Mouse (Mus musculus): ENCODE data around the gene Prkag1. TPM values are rescaled to one million over a fixed set of nuclear protein-coding genes. Genes with fewer than 3 reads are reported as not detected.

The Prkag1 gene
- total RNA-seq, 2 experiments from 2014 or later = 51.2 to 51.3 TPM

DNA sequence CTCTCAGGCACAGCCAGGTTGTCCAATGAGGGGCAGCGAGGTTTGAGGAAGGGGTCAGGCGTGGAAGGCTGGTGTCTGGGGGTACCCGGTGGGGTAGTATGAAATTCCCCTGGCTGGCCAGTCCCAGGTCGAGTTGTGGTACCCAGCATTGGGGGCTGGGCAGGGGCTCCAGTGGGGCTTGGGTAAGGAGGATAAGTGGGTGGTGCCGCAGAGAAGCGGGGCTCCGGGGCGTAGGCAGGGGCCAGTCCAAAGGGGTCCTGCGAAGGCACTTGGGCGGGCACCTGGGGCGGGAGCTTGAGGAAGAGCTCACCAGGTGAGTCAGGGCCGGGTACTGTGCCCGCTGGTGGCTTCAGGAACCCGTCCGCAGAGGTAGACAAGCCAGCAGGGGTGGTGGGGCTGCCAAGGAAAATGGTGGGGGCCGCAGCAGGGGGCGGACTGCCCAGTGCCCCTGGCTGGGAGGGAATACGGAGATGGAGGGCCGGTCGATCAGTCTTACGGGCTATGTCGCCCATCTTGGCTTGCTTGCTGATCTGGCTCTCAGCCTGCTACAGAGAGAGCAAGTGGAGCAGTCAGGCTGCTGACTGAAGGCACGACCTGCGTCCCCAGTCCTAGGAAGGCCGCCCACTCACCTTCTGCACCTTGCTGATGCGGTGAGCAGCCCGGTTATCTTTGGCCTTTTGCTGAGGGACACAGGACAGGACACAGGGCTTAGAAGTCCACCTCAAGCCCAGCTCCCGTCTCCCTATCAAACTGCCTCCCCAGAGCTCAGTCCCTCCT, 22.0 kb upstream of the Prkag1 start:
- no peak for DNase-seq (ENCODE audit: extremely low spot score in 1 of 2, low spot score in 1 of 2)

- DNase-seq (ENCODE audit: extremely low spot score in 1 of 2, low spot score in 1 of 2) = no peak
Observed at GRCm38 (mm10) chr15:98852733-98853132, 21.4 kb upstream of the Prkag1 start.

GRCm38 (mm10) chr15:98852071-98852470, 20.8 kb upstream of the Prkag1 start:
- no peak for DNase-seq (ENCODE audit: extremely low spot score in 1 of 2, low spot score in 1 of 2)

- no peak for DNase-seq (ENCODE audit: extremely low spot score in 1 of 2, low spot score in 1 of 2)
Observed at GRCm38 (mm10) chr15:98851229-98851818, 20.0 kb upstream of the Prkag1 start.

- DNase-seq (ENCODE audit: extremely low spot score in 1 of 2, low spot score in 1 of 2) = no peak
Observed at GRCm38 (mm10) chr15:98850668-98851067, 19.3 kb upstream of the Prkag1 start.

GRCm38 (mm10) chr15:98849956-98850600, 18.8 kb upstream of the Prkag1 start:
- DNase-seq (ENCODE audit: extremely low spot score in 1 of 2, low spot score in 1 of 2) = no peak

DNA sequence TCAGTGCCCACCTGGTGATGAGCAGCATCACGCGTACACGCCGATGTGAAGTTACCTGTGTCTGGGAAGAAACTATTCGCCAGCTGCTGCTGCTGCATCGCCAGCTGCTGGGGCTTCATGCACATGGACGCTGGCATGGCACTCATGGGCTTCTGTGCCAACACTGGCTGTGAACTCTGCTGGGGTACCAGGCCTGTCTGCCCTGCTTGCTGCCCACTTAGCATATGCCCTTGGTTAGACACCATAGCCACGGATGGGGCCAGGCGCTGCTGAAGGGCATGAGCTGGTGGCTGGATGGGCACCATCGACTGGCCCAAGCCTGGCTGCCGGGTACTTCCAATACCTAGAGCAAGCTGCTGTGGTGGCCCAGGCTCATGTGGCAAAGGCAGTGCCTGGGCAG, 17.8 kb upstream of the Prkag1 start:
- no peak for DNase-seq (ENCODE audit: extremely low spot score in 1 of 2, low spot score in 1 of 2)

GRCm38 (mm10) chr15:98846140-98846539, 14.8 kb upstream of the Prkag1 start:
- DNase-seq (ENCODE audit: extremely low spot score in 1 of 2, low spot score in 1 of 2) = no peak

DNA sequence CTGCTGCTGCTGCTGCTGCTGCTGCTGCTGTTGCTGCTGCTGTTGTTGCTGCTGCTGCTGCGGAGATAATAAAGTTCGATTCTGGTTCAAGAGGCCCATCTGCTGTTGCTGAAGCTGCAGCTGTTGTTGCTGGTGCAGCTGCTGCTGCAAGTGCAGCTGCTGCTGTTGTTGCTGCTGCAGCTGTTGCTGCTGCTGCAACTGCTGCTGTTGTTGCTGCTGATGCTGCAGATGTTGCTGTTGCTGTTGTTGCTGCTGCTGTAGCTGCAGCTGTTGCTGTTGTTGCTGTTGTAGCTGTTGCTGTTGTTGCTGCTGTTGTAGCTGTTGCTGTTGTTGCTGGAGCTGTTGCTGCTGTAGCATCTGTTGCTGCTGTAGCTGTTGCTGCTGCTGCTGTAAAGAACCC, 13.8 kb upstream of the Prkag1 start:
- no peak for DNase-seq (ENCODE audit: extremely low spot score in 1 of 2, low spot score in 1 of 2)

GRCm38 (mm10) chr15:98843595-98844223, 12.4 kb upstream of the Prkag1 start:
- no peak for DNase-seq (ENCODE audit: extremely low spot score in 1 of 2, low spot score in 1 of 2)

DNA sequence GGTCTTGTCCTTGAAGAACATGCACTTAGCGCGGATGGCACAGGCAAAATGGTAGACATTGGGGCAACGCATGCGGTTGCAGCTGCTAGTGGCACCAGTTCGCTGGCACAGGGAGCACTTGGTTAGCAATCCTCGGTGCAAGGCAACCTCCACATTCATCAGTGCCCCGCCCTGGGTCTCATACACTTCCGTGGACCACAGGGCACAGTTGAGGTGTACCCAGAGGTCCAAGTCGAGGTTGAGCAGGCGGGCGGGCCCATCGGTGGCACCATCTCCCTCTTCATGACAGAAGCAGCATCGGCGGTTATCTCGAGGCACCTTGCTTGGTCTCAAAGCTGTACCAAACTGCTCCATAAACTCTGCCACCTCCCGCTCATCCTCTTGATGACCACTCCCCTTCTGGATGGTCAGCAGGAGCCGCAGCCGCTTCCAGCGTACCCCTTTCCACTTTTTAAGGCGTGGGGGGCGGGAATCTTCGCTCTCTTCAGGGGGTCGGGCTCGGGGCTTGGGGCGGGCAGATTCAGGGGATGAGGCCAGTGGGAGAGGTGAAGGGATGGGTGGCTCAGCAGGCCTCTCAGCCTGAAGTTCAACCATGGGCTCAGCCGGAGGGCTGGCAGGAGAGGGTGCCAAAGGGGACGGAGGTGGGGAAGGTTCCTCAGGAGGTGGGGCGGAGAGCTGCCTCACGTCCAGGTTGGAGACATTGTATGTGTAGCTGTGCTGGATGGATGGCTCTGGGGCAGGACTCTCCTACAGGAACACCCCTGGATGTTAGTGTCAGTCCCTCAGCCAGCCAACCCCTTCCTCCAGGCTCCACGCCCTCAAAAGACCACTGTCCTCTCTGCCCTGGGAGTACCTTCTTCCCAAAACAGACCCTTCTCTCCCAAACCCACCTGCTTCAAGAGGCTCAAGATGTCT, 8.6 kb upstream of the Prkag1 start:
- no peak for DNase-seq (ENCODE audit: extremely low spot score in 1 of 2, low spot score in 1 of 2)

GRCm38 (mm10) chr15:98839161-98839560, 7.8 kb upstream of the Prkag1 start:
- no peak for DNase-seq (ENCODE audit: extremely low spot score in 1 of 2, low spot score in 1 of 2)

DNA sequence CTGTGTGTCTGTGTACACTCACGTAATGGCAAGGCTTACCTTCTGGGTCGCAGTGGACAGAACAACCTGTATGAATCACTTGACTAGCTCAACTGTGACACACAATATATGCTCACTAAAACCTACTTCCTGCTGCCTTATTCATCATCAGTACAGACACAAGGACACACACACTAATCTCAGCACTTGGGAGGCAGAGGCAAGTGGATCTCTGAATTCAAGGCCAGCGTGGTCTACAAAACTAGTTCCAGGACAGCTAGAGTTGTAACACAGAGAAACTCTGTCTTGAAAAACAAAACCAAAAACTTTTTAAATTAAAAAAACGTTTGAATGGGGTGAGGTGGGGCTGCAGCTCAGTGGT, 6.4 kb upstream of the Prkag1 start:
- no peak for DNase-seq (ENCODE audit: extremely low spot score in 1 of 2, low spot score in 1 of 2)

GRCm38 (mm10) chr15:98837006-98837742, 5.9 kb upstream of the Prkag1 start:
- DNase-seq (ENCODE audit: extremely low spot score in 1 of 2, low spot score in 1 of 2) = no peak

- no peak for DNase-seq (ENCODE audit: extremely low spot score in 1 of 2, low spot score in 1 of 2)
Observed at GRCm38 (mm10) chr15:98835291-98835690, 4.0 kb upstream of the Prkag1 start.

DNA sequence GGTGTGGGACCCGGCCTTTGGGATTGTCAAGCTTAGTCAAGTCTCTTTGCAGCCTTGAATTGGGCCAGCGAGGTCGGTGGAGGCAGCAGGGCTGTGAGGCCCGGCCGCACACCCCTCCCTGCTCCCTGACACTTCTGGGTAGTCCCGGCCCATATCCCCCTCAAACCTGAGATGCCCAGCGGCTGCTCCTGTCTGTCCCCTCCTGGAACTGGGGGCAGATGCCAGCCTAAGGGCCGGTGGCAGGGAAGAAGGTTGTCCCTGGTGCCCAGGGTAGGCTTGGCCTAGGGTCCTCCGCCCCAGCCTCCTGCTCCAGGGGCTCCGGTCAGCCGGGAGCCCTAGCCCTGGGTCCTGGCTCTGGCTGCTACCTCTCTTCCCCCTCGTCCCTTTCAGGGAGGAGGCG, 2.7 kb upstream of the Prkag1 start:
- DNase-seq (ENCODE audit: extremely low spot score in 1 of 2, low spot score in 1 of 2) = no peak

- no peak for DNase-seq (ENCODE audit: extremely low spot score in 1 of 2, low spot score in 1 of 2)
Observed at GRCm38 (mm10) chr15:98833281-98833680, 2.0 kb upstream of the Prkag1 start.

DNA sequence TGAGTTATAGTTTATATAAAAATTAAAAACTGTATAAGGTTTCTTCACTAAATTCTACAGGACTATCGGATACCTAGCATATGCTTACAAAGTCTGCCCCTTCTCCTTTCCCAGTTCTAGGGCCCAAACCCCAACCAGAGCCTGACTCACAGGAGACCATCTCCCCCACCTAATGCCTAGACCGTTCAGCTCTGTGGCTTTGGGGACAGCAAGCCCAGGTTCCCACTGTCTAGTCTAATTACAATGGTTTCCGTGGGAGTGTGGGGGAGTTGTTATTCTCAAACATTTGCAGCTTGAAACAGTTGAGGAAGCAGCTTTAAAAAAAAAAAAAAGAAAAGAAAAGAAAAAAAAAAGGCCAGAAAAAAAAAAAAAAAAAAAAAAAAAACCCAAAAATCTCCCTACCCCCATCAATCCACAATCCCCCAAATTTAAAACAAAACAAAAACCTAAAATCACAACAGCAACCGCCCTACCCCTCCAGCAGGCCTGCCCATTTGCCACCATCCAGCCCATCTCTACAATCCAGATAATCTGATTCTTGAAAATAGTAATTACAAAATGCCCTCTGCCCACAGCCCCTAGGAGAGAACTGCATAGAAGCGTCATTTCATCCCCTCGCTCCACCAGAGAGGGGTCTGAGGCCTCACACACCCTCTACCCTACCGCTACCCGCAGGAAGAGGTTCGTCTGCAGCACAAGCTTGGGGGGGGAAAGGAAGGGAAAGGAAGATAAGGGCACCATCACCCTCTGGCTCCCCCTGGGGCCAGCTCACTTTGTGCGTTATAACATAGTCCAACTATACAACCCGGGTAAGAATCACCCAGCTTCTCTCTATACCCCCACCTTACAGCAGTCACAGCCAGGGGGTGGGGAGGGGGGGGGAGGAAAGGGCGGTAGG, 1.1 kb upstream of the Prkag1 start:
- DNase-seq (ENCODE audit: extremely low spot score in 1 of 2, low spot score in 1 of 2) = no peak

GRCm38 (mm10) chr15:98831684-98832035, 339 bp upstream of the Prkag1 start:
- DNase-seq (ENCODE audit: extremely low spot score in 1 of 2, low spot score in 1 of 2) = no peak
